Mouse (Mus musculus): ENCODE results near the gene Cd69.

DNA sequence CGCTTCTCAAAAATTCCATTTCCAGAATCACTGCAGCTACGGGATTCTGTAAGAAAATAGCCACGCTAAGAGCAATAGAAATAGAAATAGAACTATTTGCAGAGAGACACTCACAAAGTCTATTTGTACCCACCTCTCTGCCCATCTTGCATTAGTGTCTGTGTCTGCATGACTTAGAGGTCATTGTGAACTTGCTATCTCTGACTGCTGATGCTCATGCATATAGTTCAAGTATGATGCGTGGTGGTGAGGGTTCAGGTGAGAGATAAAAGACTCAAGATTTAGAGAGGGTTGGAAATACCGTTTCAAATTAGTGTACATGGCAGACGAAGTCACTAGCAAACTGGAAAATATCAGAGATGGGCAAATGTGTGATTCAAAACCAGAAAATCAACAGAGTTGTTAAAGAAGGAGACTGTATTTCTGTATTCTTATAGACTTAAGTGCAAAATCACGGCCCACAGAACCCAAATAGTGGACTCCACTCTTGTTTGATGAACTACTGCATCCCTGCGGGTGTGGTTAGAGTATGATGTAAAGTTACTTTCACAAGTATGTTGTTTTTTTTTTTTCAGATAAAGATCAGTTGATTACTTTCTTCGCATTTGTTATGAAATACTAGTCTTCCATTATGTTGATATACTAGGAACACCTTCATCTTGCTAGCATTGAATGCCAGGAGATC is 35.5 kb downstream of the Cd69 start:
- TF ChIP-seq CTCF (IDR thresholded peaks at IDR 0.05) = no peak
- TF ChIP-seq EP300 (IDR thresholded peaks at IDR 0.05) = no peak
